8 mouse cellular contexts compared by ENCODE assay signal in genomic region chr15:89074613-89075477, GRCm38 (mm10). TPM values are rescaled to one million over a fixed set of nuclear protein-coding genes. Genes with fewer than 3 reads are reported as not detected.
DNase-seq lines count a peak whose midpoint lies in the region; ATAC-seq and TF ChIP-seq lines count a peak whose summit lies in the region.

TSS of gene Trabd (plus strand) at chr15:89075124.

- H3K79me2 ChIP-seq in heart, adult 2 months (replicated peaks; ENCODE audit: control insufficient read depth, insufficient read depth, low read length): peaks cover 2% of the 10 kb centered on the region; the same call in 1 of the 2 replicates

- no peaks in the 10 kb centered on the region for H3K36me3 ChIP-seq in spleen, adult 2 months (ENCODE audit: control insufficient read depth, insufficient read depth, low read length)
- H3K36me3 ChIP-seq in heart, adult 2 months (ENCODE audit: control insufficient read depth, insufficient read depth, low read length): no peaks in the 10 kb centered on the region; the same call in 1 of the 2 replicates
- no peaks in the 10 kb centered on the region for H3K36me3 ChIP-seq in kidney, embryonic 16.5 days (ENCODE audit: insufficient read depth, low read length)
- H3K36me3 ChIP-seq in megakaryocyte, embryonic 14.5 days (replicated peaks; ENCODE audit: low read length): peaks cover 9% of the 10 kb centered on the region

- H3K4me2 ChIP-seq in kidney, embryonic 16.5 days (replicated peaks; ENCODE audit: low read depth, low read length): peak within 1 kb of the TSS; percentile 80

- DNase-seq in spleen, adult 2 months (ENCODE audit: low read depth in 1 of 2, low spot score in 2 of 2): no peak
- DNase-seq in spleen, postnatal 36 days (ENCODE audit: low spot score in 2 of 2): no peak
- peak in 1 of 2 experiments; percentile 43 for DNase-seq in heart, adult 2 months
- no peak for DNase-seq in urinary bladder, postnatal 25 days (ENCODE audit: low spot score)
- no peak for DNase-seq in spleen, adult 12 weeks (ENCODE audit: low spot score)

- peak within 1 kb of the TSS; percentile 79 for H3K9ac ChIP-seq in heart, adult 2 months (ENCODE audit: low read depth, low read length)
- H3K9ac ChIP-seq in kidney, embryonic 16.5 days (replicated peaks; ENCODE audit: low read length): peak within 1 kb of the TSS; percentile 95

- no peak for TF ChIP-seq EP300 in heart, adult 2 months (IDR thresholded peaks at IDR 0.05; ENCODE audit: insufficient read depth, low read depth, low read length)

- no peak for TF ChIP-seq CTCF in spleen, adult 2 months (IDR thresholded peaks at IDR 0.05; ENCODE audit: extremely low read depth, insufficient read depth, insufficient read length, insufficient replicate concordance)
- TF ChIP-seq CTCF in cortical plate, adult 2 months (IDR thresholded peaks at IDR 0.05; ENCODE audit: extremely low read depth, insufficient read depth, low read length): no peak
- TF ChIP-seq CTCF in heart, adult 2 months (IDR thresholded peaks at IDR 0.05): no peak

- no peak for TF ChIP-seq POLR2A in spleen, adult 2 months (IDR thresholded peaks at IDR 0.05; ENCODE audit: low read depth, low read length)
- TF ChIP-seq POLR2A in cortical plate, adult 2 months (IDR thresholded peaks at IDR 0.05; ENCODE audit: extremely low read depth, insufficient read depth, low read length): no peak
- no peak for TF ChIP-seq POLR2A in heart, adult 2 months (IDR thresholded peaks at IDR 0.05; ENCODE audit: insufficient read depth, low read depth, low read length)

- ATAC-seq in kidney, embryonic 16.5 days (ENCODE audit: low FRiP score, low TSS enrichment): peak; percentile 41; the same call in 1 of the 2 replicates

- intact Hi-C loops in heart, adult 2 months (cut with DNase I): loop anchor here (1.0 to 10.0 kb wide), 3 partner anchors 55 to 250 kb away; partner anchors contain the start of gene Ppp6r2

- peaks cover 14% of the 10 kb centered on the region; the same call in 1 of the 2 replicates for H3K4me1 ChIP-seq in spleen, adult 2 months (ENCODE audit: control insufficient read depth, insufficient read depth, insufficient read length)
- peaks cover 3% of the 10 kb centered on the region; the same call in 1 of the 2 replicates for H3K4me1 ChIP-seq in cortical plate, adult 2 months (ENCODE audit: control insufficient read depth, insufficient read depth, low read length)
- peaks cover 13% of the 10 kb centered on the region for H3K4me1 ChIP-seq in heart, adult 2 months (ENCODE audit: control insufficient read depth, insufficient read depth, low read length)
- H3K4me1 ChIP-seq in kidney, embryonic 16.5 days (ENCODE audit: insufficient read depth, low read length): peaks cover 34% of the 10 kb centered on the region
- peaks cover 57% of the 10 kb centered on the region for H3K4me1 ChIP-seq in megakaryocyte, embryonic 14.5 days

- no peaks in the 10 kb centered on the region for H3K9me3 ChIP-seq in kidney, embryonic 16.5 days (ENCODE audit: low read length)
- no peaks in the 10 kb centered on the region for H3K9me3 ChIP-seq in megakaryocyte, embryonic 14.5 days

- WGBS in spleen, adult 2 months: 31% methylated on average over 11 of the region's 11 CpGs
- 14% methylated on average over 11 of the region's 11 CpGs for WGBS in heart, adult 2 months
- WGBS in kidney, embryonic 16.5 days: 25% methylated on average over 11 of the region's 11 CpGs

- peak within 1 kb of the TSS; percentile 70 for H3K27ac ChIP-seq in spleen, adult 2 months (ENCODE audit: insufficient read depth, low read length)
- peak within 1 kb of the TSS; percentile 62 for H3K27ac ChIP-seq in cortical plate, adult 2 months (ENCODE audit: insufficient read depth, low read length)
- peak within 1 kb of the TSS; percentile 98 for H3K27ac ChIP-seq in heart, adult 2 months
- peak within 1 kb of the TSS; percentile 91 for H3K27ac ChIP-seq in kidney, embryonic 16.5 days (ENCODE audit: low read length)

- H3K27me3 ChIP-seq in spleen, adult 2 months (ENCODE audit: control insufficient read depth, insufficient read depth, low read length): no peaks in the 10 kb centered on the region
- no peaks in the 10 kb centered on the region for H3K27me3 ChIP-seq in heart, adult 2 months (ENCODE audit: control insufficient read depth, insufficient read depth, low read length)
- no peaks in the 10 kb centered on the region for H3K27me3 ChIP-seq in kidney, embryonic 16.5 days (ENCODE audit: insufficient read depth, low read length)
- peaks cover 38% of the 10 kb centered on the region for H3K27me3 ChIP-seq in megakaryocyte, embryonic 14.5 days (replicated peaks)

- H3K4me3 ChIP-seq in spleen, adult 2 months (ENCODE audit: extremely low read depth, insufficient read depth, insufficient read length): peak within 1 kb of the TSS; percentile 76
- H3K4me3 ChIP-seq in cortical plate, adult 2 months (ENCODE audit: insufficient read depth, low read length): peak within 1 kb of the TSS; percentile 48
- H3K4me3 ChIP-seq in heart, adult 2 months: peak within 1 kb of the TSS; percentile 74
- H3K4me3 ChIP-seq in kidney, embryonic 16.5 days (ENCODE audit: low read length): peak within 1 kb of the TSS; percentile 69
- H3K4me3 ChIP-seq in megakaryocyte, embryonic 14.5 days (replicated peaks): peak within 1 kb of the TSS; percentile 97

RNA-seq across cellular contexts. Expression of gene Trabd, which starts in this region (rescaled TPM):
- polyA plus RNA-seq in spleen, adult 2 months (2012; rRNA removed): 59.5 and 69.9 TPM in 2 replicates
- 18.5 and 19.9 TPM in 2 replicates for polyA plus RNA-seq in cortical plate, adult 2 months (2012; rRNA removed)
- total RNA-seq in heart, adult 2 months (2021): 10 to 100 TPM; 48.8 to 51.5 TPM
- 38.3 and 47.8 TPM in 2 replicates for polyA plus RNA-seq in heart, adult 2 months (2012; rRNA removed)
- 53.8 and 60.3 TPM in 2 replicates for polyA plus RNA-seq in kidney, embryonic 16.5 days (2015; fragmentation: Nextera tagmentation; extraction: Ambion mirVana)
- polyA plus RNA-seq in megakaryocyte, embryonic 14.5 days (2012; ENCODE audit: insufficient read depth, low replicate concordance): 86.4 and 115 TPM in 2 replicates
